Mouse (Mus musculus) heart, embryonic 11.5 days (tissue): Measurements from ENCODE around the gene Cstad. TPM values are rescaled to one million over a fixed set of nuclear protein-coding genes. Genes with fewer than 3 reads are reported as not detected.

Experiments
- ATAC-seq: fragments of 200-750 bp; cut with Nextera tagmentation; replicated peaks from 2 replicates; pipeline ENCODE4 v1.8.0; 2017; ENCODE audit warnings: moderate library complexity; ENCODE audit not compliant: insufficient number of reproducible peaks, low FRiP score, low TSS enrichment
- H3K27ac ChIP-seq: fragments of 300-500 bp; sonication (generic); 2 replicates; pipeline ENCODE4 v1.5.1; 2014; ENCODE audit warnings: mild to moderate bottlenecking, low read depth, low read length
- H3K27me3 ChIP-seq: fragments of 300-500 bp; sonication (generic); 2 replicates; pipeline ENCODE4 v1.6.1; 2014; ENCODE audit warnings: mild to moderate bottlenecking, low read length, mixed read lengths; ENCODE audit not compliant: control insufficient read depth, insufficient read depth
- H3K36me3 ChIP-seq: fragments of 300-500 bp; sonication (generic); 2 replicates; pipeline ENCODE4 v1.6.1; 2014; ENCODE audit warnings: mild to moderate bottlenecking, low read length, moderate library complexity, mixed read lengths; ENCODE audit not compliant: control insufficient read depth, insufficient read depth
- H3K4me1 ChIP-seq: fragments of 300-500 bp; sonication (generic); 2 replicates; pipeline ENCODE4 v1.6.1; 2014; ENCODE audit warnings: low read length; ENCODE audit not compliant: control insufficient read depth, insufficient read depth
- H3K4me2 ChIP-seq: fragments of 300-500 bp; sonication (generic); 2 replicates; pipeline ENCODE4 v1.6.1; 2014; ENCODE audit warnings: mild to moderate bottlenecking, moderate library complexity
- H3K4me3 ChIP-seq: fragments of 300-500 bp; sonication (generic); 2 replicates; pipeline ENCODE4 v1.5.1; 2014; ENCODE audit warnings: low read depth, low read length
- H3K9ac ChIP-seq: fragments of 300-500 bp; sonication (generic); 2 replicates; pipeline ENCODE4 v1.6.1; 2014; ENCODE audit warnings: mild to moderate bottlenecking, low read depth, low read length, moderate library complexity
- H3K9me3 ChIP-seq: fragments of 300-500 bp; sonication (generic); replicated peaks from 2 replicates; pipeline ENCODE4 v1.6.1; 2016; ENCODE audit warnings: low read length; ENCODE audit not compliant: control insufficient read depth
- WGBS: fragments of 180-500 bp; shearing (Covaris S2); extraction: QIAGEN DNeasy Blood & Tissue Kit; methylation state at CpG from one replicate; pipeline ENCODE4 v1.1.7; 2014; ENCODE audit not compliant: insufficient replicate concordance; 5-methylcytosine and 5-hydroxymethylcytosine counted together
- polyA plus RNA-seq: library from polyadenylated mRNA; unstranded; fragments of >200 nt; fragmentation: Nextera tagmentation; extraction: Ambion mirVana; gene quantifications from 2 replicates; pipeline ENCODE4 v1.2.1, GENCODE M21; 2014

The Cstad gene
- polyA plus RNA-seq, 1 experiment from 2014 or later: 2.4 TPM

DNA sequence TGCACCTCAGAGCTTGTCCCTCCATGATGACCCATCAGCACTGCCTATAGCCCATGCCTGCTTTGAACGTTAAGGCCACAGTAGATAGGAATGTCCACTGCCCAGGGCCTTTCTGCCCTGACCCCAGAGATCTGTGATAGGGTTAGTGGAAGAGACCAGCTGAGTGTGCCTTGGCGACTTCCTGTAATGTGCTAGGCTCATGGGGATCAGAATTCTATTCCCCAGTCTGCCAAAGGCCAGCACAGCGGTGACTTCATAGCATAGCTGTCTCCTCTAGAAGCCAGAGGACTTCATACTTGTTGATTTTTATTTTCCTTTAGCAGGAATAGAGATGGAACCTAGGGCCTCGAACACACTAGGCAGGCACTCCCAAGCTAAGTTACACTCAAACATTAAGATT is 5.1 kb upstream of the Cstad start:
- Histone ChIP-seq H3K9ac (no peak overlapping the region), H3K27ac (no peak overlapping the region)
- no peak for ATAC-seq

DNA sequence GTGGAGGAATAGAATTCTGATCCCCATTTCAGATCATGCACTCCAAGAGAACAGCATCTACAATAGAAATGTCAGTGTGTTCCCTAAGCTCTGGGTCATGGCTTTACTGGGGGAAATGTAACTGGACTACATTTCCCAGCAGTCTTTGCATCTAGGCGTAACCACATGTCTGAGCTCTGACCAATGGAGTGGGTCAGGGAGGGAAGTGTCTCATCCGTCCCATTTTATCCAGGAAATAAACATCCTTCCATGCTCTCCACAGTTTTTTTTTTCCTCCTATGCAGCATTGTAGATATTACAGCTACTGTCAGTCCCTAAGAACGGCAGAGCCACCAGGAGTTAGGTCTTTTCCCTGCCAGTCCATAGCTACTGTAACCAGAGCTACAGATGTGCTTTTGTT is 3.9 kb upstream of the Cstad start:
- Histone ChIP-seq H3K9ac (no peak overlapping the region), H3K4me3 (no peak overlapping the region), H3K27ac (no peak overlapping the region), H3K36me3 (no peaks in the 10 kb centered on the region), H3K9me3 (no peaks in the 10 kb centered on the region), H3K4me2 (peak overlapping the region; percentile 56), H3K27me3 (no peaks in the 10 kb centered on the region), H3K4me1 (peaks cover 28% of the 10 kb centered on the region)
- WGBS: 8% methylated on average over 3 of the region's 3 CpGs
- ATAC-seq: no peak

More for the DNA sequence above, 5.1 kb upstream of the Cstad start:
- WGBS: 73% methylated on average over 4 of the region's 4 CpGs
- Histone ChIP-seq H3K4me1 (peaks cover 23% of the 10 kb centered on the region), H3K27me3 (no peaks in the 10 kb centered on the region), H3K36me3 (no peaks in the 10 kb centered on the region), H3K4me2 (no peak overlapping the region), H3K4me3 (no peak overlapping the region), H3K9me3 (no peaks in the 10 kb centered on the region)

DNA sequence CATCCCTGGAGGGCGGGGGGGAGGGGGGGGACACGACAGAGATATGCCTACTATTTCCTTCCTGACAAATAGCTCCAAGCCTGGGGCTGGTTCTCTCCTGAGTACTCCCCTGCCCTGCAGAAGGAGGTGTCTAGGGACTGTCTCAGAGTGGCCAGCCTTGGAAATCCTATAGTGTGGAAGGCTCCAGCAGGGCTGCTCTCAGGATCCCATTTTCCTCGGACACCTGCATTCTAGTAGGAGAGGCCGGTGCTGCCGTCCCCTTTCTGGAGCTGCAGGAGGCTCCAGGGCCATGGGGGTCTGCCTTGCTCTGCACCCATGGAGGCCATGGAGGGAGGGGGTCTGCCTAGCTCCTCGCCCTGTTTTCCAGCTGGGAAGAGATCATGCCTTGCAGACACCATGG is 2.4 kb upstream of the Cstad start:
- no peak overlapping the region for H3K27ac ChIP-seq
- WGBS: 64% methylated on average over 6 of the region's 6 CpGs

DNA sequence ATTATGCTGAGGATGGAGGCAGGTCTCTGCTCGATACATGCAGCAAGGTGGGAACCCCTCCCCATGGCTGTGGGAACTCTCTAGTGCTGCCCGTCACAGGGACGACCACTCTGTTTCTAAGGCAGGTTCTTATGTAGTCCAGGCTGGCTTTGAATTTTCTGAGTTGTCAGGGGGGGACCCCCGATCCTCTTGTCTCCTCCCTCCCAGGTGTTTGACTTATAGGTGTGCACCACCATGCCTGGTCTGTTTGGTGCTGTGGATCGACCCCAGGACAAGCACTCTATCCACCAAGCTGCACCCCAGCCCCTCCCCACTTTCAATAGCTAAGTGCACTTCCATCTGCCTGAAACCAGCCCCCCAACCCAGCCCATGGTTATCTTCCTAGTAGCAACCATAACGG is 1.9 kb upstream of the Cstad start:
- Histone ChIP-seq H3K4me1 (peaks cover 25% of the 10 kb centered on the region), H3K4me2 (no peak overlapping the region), H3K4me3 (no peak overlapping the region), H3K27ac (no peak overlapping the region), H3K9ac (no peak overlapping the region), H3K27me3 (no peaks in the 10 kb centered on the region), H3K9me3 (no peaks in the 10 kb centered on the region), H3K36me3 (no peaks in the 10 kb centered on the region)
- WGBS: 81% methylated on average over 6 of the region's 6 CpGs
- no peak for ATAC-seq

More for the DNA sequence above, 2.4 kb upstream of the Cstad start:
- Histone ChIP-seq H3K9me3 (no peaks in the 10 kb centered on the region), H3K36me3 (no peaks in the 10 kb centered on the region), H3K4me3 (no peak overlapping the region), H3K4me2 (no peak overlapping the region), H3K4me1 (peaks cover 25% of the 10 kb centered on the region), H3K9ac (no peak overlapping the region), H3K27me3 (no peaks in the 10 kb centered on the region)
- ATAC-seq: no peak

DNA sequence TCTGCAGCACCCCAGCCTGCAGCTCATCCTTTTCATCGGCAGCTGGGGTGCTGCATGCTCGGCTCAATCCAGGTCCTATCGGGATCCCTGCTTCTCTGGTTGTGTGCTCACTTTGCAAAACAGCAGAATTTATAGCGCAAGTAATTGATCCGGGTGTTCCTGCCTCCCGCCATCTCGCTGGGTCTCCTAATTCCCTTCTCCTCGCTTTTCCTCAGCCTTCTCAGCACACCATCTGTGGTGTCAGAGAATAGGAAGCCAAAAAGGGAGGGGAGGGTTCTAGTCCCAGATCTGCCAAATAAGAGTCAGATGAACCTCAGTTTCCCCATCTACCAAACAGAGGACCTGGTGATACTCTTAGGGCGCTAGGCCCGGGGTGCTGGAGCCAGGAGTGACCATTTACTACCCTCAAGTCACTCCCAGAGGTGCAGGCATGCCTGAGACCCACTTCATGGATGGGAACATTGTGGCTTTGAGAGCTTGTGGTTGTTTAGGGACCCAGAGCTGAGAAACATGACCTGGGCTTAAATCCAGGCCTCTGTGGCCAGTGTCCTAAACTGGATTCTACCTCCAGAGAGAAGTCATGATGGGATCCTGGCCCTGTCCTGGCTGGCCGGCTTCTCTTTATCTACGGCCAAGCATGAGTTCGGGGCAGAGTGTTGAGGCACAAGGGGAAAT is 1.1 kb upstream of the Cstad start:
- no peaks in the 10 kb centered on the region for H3K27me3 ChIP-seq
- 75% methylated on average over 13 of the region's 13 CpGs for WGBS
- peak overlapping the region; percentile 81 for H3K9ac ChIP-seq
- peak overlapping the region; percentile 96 for H3K27ac ChIP-seq
- peak overlapping the region; percentile 78 for H3K4me2 ChIP-seq
- H3K4me1 ChIP-seq: peaks cover 25% of the 10 kb centered on the region
- no peaks in the 10 kb centered on the region for H3K9me3 ChIP-seq
- H3K36me3 ChIP-seq: no peaks in the 10 kb centered on the region
- H3K4me3 ChIP-seq: peak overlapping the region; percentile 39
- no peak for ATAC-seq

DNA sequence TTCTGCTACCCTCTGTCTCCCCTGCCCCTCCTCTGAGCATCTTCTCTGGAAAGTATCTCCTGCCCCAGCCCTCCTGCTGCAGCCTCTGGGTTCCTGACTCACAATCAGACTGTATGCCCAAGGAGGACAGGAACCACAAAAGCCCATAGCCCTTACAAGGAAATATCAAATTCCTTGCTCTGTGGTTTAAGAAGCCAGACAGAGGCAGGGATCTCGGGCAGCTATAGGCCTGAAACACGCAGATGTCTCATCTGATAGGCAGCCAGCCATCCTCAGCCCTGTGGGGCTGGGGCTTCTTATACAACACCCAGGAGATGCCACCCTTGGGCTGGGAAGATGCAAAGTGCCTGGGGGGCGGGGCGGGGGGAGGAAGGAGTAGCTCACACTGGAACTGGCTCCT is 956 bp downstream of the Cstad start:
- peaks cover 37% of the 10 kb centered on the region for H3K4me1 ChIP-seq
- H3K9me3 ChIP-seq: no peaks in the 10 kb centered on the region
- peak overlapping the region; percentile 78 for H3K4me2 ChIP-seq
- WGBS: 78% methylated on average over 4 of the region's 4 CpGs
- H3K27ac ChIP-seq: peak overlapping the region; percentile 96
- H3K4me3 ChIP-seq: peak overlapping the region; percentile 39
- ATAC-seq: no peak
- H3K36me3 ChIP-seq: no peaks in the 10 kb centered on the region
- H3K9ac ChIP-seq: no peak overlapping the region; the same call in 1 of the 2 replicates
- H3K27me3 ChIP-seq: no peaks in the 10 kb centered on the region

DNA sequence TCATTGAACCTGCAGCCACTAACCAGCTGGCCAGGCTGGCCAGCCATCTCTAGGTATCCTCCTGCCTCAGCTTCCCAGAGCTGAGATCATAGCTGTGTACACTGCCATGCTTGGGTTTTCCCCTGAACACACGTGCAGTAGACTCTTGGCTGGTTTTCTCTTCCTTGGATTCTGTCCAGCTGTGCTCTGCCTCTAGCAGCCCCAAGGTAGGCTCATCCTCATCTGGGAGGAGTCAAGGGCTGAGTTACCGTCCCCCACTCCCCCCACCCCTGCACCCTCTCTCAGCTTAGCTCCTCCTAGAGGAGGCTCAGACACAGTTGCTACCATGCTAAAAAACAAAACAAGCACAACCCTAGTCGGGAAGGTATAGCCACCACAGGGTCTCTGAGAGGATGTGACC is 4.8 kb downstream of the Cstad start:
- H3K9ac ChIP-seq: no peak overlapping the region
- H3K4me2 ChIP-seq: no peak overlapping the region
- no peak overlapping the region for H3K4me3 ChIP-seq
- ATAC-seq: no peak
- no peaks in the 10 kb centered on the region for H3K9me3 ChIP-seq
- WGBS: 47% methylated on average over 3 of the region's 3 CpGs
- H3K27me3 ChIP-seq: no peaks in the 10 kb centered on the region
- peak overlapping the region; percentile 88; the same call in 1 of the 2 replicates for H3K27ac ChIP-seq
- no peaks in the 10 kb centered on the region for H3K36me3 ChIP-seq
- peaks cover 39% of the 10 kb centered on the region for H3K4me1 ChIP-seq

DNA sequence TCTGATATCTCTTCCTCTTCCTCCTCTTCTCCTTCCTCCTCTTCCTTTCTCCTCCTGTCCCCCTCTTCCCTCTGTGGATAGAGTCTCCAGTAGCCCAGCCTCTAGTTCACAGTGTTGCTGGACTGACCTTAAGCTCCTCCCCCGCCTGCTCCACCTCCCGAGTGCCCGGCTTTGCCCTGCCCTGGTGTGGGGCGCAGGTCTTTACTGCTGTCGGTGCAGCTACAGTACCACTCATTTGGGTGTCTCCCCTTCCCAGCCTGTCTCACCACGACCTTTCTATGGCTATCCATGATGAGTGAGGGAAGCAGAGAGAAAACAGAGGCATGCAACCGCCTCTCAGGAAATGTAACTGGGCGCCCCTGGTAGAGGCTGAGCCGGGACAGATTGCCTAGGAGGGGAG is 5.5 kb downstream of the Cstad start:
- peak overlapping the region; percentile 25; the same call in 1 of the 2 replicates for H3K4me3 ChIP-seq
- no peaks in the 10 kb centered on the region for H3K36me3 ChIP-seq
- peak overlapping the region; percentile 60 for H3K4me2 ChIP-seq
- peak overlapping the region; percentile 63 for H3K9ac ChIP-seq
- ATAC-seq: no peak
- WGBS: 7% methylated on average over 9 of the region's 9 CpGs
- peaks cover 45% of the 10 kb centered on the region for H3K4me1 ChIP-seq
- H3K27me3 ChIP-seq: no peaks in the 10 kb centered on the region
- peak overlapping the region; percentile 88 for H3K27ac ChIP-seq
- H3K9me3 ChIP-seq: no peaks in the 10 kb centered on the region
